In the genomic region with DNA sequence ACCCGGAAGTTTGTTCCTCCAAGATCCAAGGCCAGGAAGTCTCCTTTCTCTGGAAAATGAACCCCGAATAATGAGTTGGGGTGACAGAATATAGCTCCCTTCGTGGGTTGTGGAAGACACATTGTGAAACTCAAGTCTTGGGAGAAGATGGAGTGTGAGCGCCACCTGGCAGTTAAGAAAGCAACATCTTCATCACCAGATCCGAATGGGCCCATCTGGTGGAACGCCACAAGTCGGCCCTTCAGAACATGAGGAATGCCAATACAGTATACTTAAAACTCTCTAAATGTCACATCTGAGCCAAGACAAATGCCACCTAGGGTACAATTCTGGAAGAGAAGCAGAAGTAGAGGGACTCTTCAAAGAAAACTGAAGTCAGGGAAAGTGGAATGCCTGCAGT, we compare ENCODE assay signal across 12 mouse cellular contexts. TPM values are rescaled to one million over a fixed set of nuclear protein-coding genes. Genes with fewer than 3 reads are reported as not detected.
DNase-seq lines count a peak whose midpoint lies in the region; ATAC-seq and TF ChIP-seq lines count a peak whose summit lies in the region.
"Had no signal": no experiment of that assay in that cellular context is flagged by ENCODE, and none has a peak within 500 bp of the region (broad histone marks: within the 10 kb centered on the region; RNA-seq: fewer than 3 reads in every experiment).

No protein-coding gene starts in this region.

- H3K9ac ChIP-seq in liver, postnatal 0 days (replicated peaks) = no peak overlapping the region
- H3K9ac ChIP-seq in liver, embryonic 12.5 days = no peak overlapping the region
- H3K9ac ChIP-seq: liver, embryonic 13.5 days had no signal

- peak; percentile 68; the same call in 1 of the 2 replicates for ATAC-seq in frontal cortex, adult (ENCODE audit: low TSS enrichment)
- no peak for ATAC-seq in liver, postnatal 0 days
- no peak for ATAC-seq in liver, embryonic 12.5 days

- peaks cover 1% of the 10 kb centered on the region for H3K4me1 ChIP-seq in liver, postnatal 0 days (ENCODE audit: insufficient read depth)
- no peaks in the 10 kb centered on the region for H3K4me1 ChIP-seq in liver, embryonic 12.5 days

- no peak overlapping the region for H3K27ac ChIP-seq in liver, postnatal 0 days (ENCODE audit: low read depth)
- H3K27ac ChIP-seq in liver, embryonic 12.5 days = no peak overlapping the region
- H3K27ac ChIP-seq: liver, embryonic 13.5 days had no signal

- no peak for DNase-seq in frontal cortex, postnatal 25 days (ENCODE audit: low spot score in 2 of 2)
- no peak for DNase-seq in liver, postnatal 0 days
- peak; percentile 51 for DNase-seq in brain, embryonic 14.5 days (ENCODE audit: low read depth)
- DNase-seq in lung, postnatal 36 days = peak; percentile 71
- no peak for DNase-seq in cerebellum, adult 8-10 months
- DNase-seq in c-Kit-positive CD71-positive TER-119-positive erythroid progenitor cells, embryonic 14.5 days (ENCODE audit: low spot score) = no peak
- DNase-seq: adrenal gland, postnatal 10 days; kidney, postnatal 14 days; liver, embryonic 13.5 days; thymus, adult 2 months had no signal

- no peaks in the 10 kb centered on the region for H3K27me3 ChIP-seq in liver, postnatal 0 days (ENCODE audit: insufficient read depth, low read length)
- no peaks in the 10 kb centered on the region for H3K27me3 ChIP-seq in liver, embryonic 12.5 days (replicated peaks)
- H3K27me3 ChIP-seq: liver, embryonic 13.5 days had no signal

- no peak for TF ChIP-seq POLR2A in brain, embryonic 14.5 days (IDR thresholded peaks at IDR 0.05; ENCODE audit: borderline replicate concordance, extremely low read depth, insufficient read depth, insufficient read length, poor library complexity, severe bottlenecking)

- no peak for TF ChIP-seq EP300 in liver, postnatal 0 days (IDR thresholded peaks at IDR 0.05; ENCODE audit: low read depth)

- no peak overlapping the region for H3K4me2 ChIP-seq in liver, postnatal 0 days (ENCODE audit: low read depth, low read length)
- no peak overlapping the region for H3K4me2 ChIP-seq in liver, embryonic 12.5 days
- H3K4me2 ChIP-seq: liver, embryonic 13.5 days had no signal

- WGBS in liver, postnatal 0 days (ENCODE audit: insufficient replicate concordance) = 75% methylated on average over 7 of the region's 7 CpGs
- 74% methylated on average over 7 of the region's 7 CpGs for WGBS in liver, embryonic 12.5 days (ENCODE audit: insufficient replicate concordance)

- peak; percentile 44 for TF ChIP-seq CTCF in liver, postnatal 0 days (IDR thresholded peaks at IDR 0.05; ENCODE audit: low read depth)
- TF ChIP-seq CTCF in brain, embryonic 14.5 days (IDR thresholded peaks at IDR 0.05; ENCODE audit: borderline replicate concordance, extremely low read depth, insufficient read depth, insufficient read length) = peak; percentile 45; the same call in 1 of the 2 replicates

- peaks cover 50% of the 10 kb centered on the region for H3K36me3 ChIP-seq in liver, postnatal 0 days (replicated peaks; ENCODE audit: insufficient read depth, low read length)
- H3K36me3 ChIP-seq in liver, embryonic 12.5 days = peaks cover 85% of the 10 kb centered on the region

- H3K4me3 ChIP-seq in liver, postnatal 0 days (ENCODE audit: low read depth, low read length) = no peak overlapping the region
- no peak overlapping the region for H3K4me3 ChIP-seq in liver, embryonic 12.5 days
- H3K4me3 ChIP-seq: liver, embryonic 13.5 days had no signal

- H3K9me3 ChIP-seq in liver, postnatal 0 days (ENCODE audit: low read length) = no peaks in the 10 kb centered on the region
- H3K9me3 ChIP-seq in liver, embryonic 12.5 days (replicated peaks) = no peaks in the 10 kb centered on the region
- H3K9me3 ChIP-seq: liver, embryonic 13.5 days had no signal

RNA-seq across cellular contexts. Expression of a gene that starts 30.2 kb away (rescaled TPM):
- 87.7 and 87.9 TPM in 2 replicates for polyA plus RNA-seq in liver, postnatal 0 days (2015; fragmentation: Nextera tagmentation; extraction: Ambion mirVana)
- polyA plus RNA-seq in liver, embryonic 12.5 days (2016; fragmentation: Nextera tagmentation; extraction: Ambion mirVana) = 80.8 and 81.1 TPM in 2 replicates
- 46.6 and 52.4 TPM in 2 replicates for polyA plus RNA-seq in brain, embryonic 14.5 days (2012; rRNA removed)

RNA-seq across cellular contexts. Expression of a gene that starts 38.9 kb away (rescaled TPM):
- polyA plus RNA-seq in liver, postnatal 0 days (2015; fragmentation: Nextera tagmentation; extraction: Ambion mirVana) = 3.0 and 3.3 TPM in 2 replicates
- 10.1 and 11.1 TPM in 2 replicates for polyA plus RNA-seq in liver, embryonic 12.5 days (2016; fragmentation: Nextera tagmentation; extraction: Ambion mirVana)
- 3.6 and 4.7 TPM in 2 replicates for polyA plus RNA-seq in brain, embryonic 14.5 days (2012; rRNA removed)

Comparison
In these comparisons a context has a peak if more than half of its experiments do, and no peak if none do; other contexts are left out.
1. DNase-seq: peak in brain, embryonic 14.5 days (single experiment) and lung, postnatal 36 days (single experiment); none in frontal cortex, postnatal 25 days (0 of 2), liver, postnatal 0 days (single experiment), cerebellum, adult 8-10 months (single experiment) and c-Kit-positive CD71-positive TER-119-positive erythroid progenitor cells, embryonic 14.5 days (single experiment).